Mouse (Mus musculus): ENCODE data around the gene Defb22. TPM values are rescaled to one million over a fixed set of nuclear protein-coding genes. Genes with fewer than 3 reads are reported as not detected.

Defb22 gene
- polyA plus RNA-seq, 1 experiment from 2014 or later: not detected

DNA sequence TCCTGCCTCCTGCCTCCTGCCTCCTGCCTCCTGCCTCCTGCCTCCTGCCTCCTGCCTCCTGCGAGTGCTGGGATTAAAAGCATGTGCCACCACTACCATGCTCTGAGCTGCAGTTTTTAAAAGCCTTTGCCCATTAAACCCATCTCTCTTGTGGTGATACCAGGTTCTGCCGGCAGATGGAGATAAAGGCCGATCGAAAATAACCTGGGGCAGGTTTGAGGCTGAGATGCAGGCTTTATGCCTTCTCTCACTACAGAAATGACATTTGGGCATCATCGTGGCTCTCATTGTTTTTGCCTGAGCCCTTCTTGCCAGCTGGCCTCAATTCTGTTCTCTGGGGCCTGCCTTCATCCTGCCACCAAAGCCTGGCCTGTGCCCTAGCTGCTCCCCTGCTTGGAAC is 39.7 kb downstream of the Defb22 start:
- Histone ChIP-seq H3K4me1 (replicated peaks; ENCODE audit: control insufficient read depth, insufficient read depth, low read length) (no peaks in the 10 kb centered on the region), H3K9ac (ENCODE audit: low read length) (no peak overlapping the region), H3K4me3 (ENCODE audit: low read depth, low read length) (no peak overlapping the region), H3K27ac (ENCODE audit: low read depth, low read length) (no peak overlapping the region), H3K9me3 (ENCODE audit: control insufficient read depth, low read length) (no peaks in the 10 kb centered on the region), H3K4me2 (ENCODE audit: low read depth, low read length, severe bottlenecking) (no peak overlapping the region), H3K27me3 (ENCODE audit: control insufficient read depth, insufficient read depth, low read length) (no peaks in the 10 kb centered on the region), H3K36me3 (ENCODE audit: control insufficient read depth, insufficient read depth, low read length) (no peaks in the 10 kb centered on the region)
- 6% methylated on average over 5 of the region's 5 CpGs for WGBS
- peak; percentile 72 for DNase-seq (ENCODE audit: low spot score)
- ATAC-seq (replicated peaks; ENCODE audit: low FRiP score): no peak

DNA sequence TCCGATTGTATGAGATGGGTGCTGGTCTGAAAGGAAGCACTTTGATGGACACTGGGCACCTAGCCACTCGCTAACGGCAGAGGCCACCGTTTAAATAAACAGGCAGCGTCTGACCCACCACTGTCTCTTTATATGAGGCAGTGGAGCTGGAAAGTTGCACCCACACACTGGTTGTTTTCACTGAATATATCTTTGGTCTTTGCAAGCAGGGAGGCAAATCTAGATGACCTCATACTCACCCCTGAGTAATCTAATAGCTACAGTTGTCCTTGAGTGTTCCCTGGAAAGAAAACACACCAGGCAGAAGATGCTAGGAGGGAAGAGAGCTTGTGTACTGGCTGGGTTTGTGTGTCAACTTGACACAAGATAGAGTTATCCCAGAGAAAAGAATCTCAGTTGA is 42.5 kb downstream of the Defb22 start:
- H3K36me3 ChIP-seq (ENCODE audit: control insufficient read depth, insufficient read depth, low read length): no peaks in the 10 kb centered on the region
- no peaks in the 10 kb centered on the region for H3K9me3 ChIP-seq (ENCODE audit: control insufficient read depth, low read length)
- H3K4me2 ChIP-seq (ENCODE audit: low read depth, low read length, severe bottlenecking): no peak overlapping the region
- H3K4me3 ChIP-seq (ENCODE audit: low read depth, low read length): no peak overlapping the region
- H3K27ac ChIP-seq (ENCODE audit: low read depth, low read length): no peak overlapping the region
- WGBS: 66% methylated on average over 5 of the region's 5 CpGs
- DNase-seq (ENCODE audit: low spot score): no peak
- H3K27me3 ChIP-seq (ENCODE audit: control insufficient read depth, insufficient read depth, low read length): no peaks in the 10 kb centered on the region
- H3K4me1 ChIP-seq (replicated peaks; ENCODE audit: control insufficient read depth, insufficient read depth, low read length): no peaks in the 10 kb centered on the region
- ATAC-seq (replicated peaks; ENCODE audit: low FRiP score): no peak
- no peak overlapping the region for H3K9ac ChIP-seq (ENCODE audit: low read length)

DNA sequence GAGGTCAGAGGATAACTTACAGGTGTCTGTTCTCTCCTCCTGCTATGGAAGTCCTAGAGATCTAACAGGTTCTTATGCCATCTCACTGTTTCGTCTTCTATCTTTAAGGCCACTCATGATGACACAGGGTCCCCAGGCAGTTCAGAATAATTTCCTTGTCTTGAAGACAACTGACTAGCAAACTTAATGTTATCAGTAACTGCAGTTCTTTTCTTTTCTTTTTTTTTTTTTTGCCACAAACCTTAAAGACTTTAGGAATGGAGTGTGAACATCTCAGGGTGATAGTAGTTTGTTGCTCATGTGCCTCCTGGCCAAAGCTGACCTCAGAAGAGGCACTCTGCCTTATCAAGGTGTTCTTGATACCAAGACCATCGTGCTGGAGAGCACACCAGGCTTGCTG is 43.3 kb downstream of the Defb22 start:
- H3K36me3 ChIP-seq (ENCODE audit: control insufficient read depth, insufficient read depth, low read length): no peaks in the 10 kb centered on the region
- 86% methylated on average over 2 of the region's 2 CpGs for WGBS
- H3K4me1 ChIP-seq (replicated peaks; ENCODE audit: control insufficient read depth, insufficient read depth, low read length): no peaks in the 10 kb centered on the region
- H3K4me2 ChIP-seq (ENCODE audit: low read depth, low read length, severe bottlenecking): no peak overlapping the region
- ATAC-seq (replicated peaks; ENCODE audit: low FRiP score) (no peak), DNase-seq (ENCODE audit: low spot score) (no peak)
- H3K27ac ChIP-seq (ENCODE audit: low read depth, low read length): no peak overlapping the region
- H3K27me3 ChIP-seq (ENCODE audit: control insufficient read depth, insufficient read depth, low read length): no peaks in the 10 kb centered on the region
- H3K9ac ChIP-seq (ENCODE audit: low read length): no peak overlapping the region
- no peak overlapping the region for H3K4me3 ChIP-seq (ENCODE audit: low read depth, low read length)
- no peaks in the 10 kb centered on the region for H3K9me3 ChIP-seq (ENCODE audit: control insufficient read depth, low read length)

DNA sequence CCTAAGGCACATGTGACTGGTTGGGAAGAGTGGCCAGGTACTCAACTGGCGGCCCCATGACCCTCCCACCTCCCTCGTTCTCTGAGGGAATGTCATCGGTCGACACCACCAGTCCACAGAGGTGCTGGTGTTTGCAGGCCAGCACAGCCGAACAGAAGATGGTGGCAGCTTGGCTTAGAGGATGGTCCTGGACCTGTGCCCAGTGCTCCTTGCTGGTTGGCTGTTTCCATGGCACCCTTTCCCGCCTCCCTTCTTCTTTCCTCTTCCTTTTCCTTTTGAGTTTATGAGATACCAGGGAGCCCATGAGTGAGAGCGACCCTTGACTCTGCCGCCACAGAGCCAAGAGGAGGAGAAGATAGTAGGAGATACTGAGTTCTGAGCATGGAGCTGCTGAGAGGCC is 46.7 kb downstream of the Defb22 start:
- no peaks in the 10 kb centered on the region for H3K27me3 ChIP-seq (ENCODE audit: control insufficient read depth, insufficient read depth, low read length)
- no peak overlapping the region for H3K27ac ChIP-seq (ENCODE audit: low read depth, low read length)
- WGBS: 87% methylated on average over 8 of the region's 8 CpGs
- H3K36me3 ChIP-seq (ENCODE audit: control insufficient read depth, insufficient read depth, low read length): no peaks in the 10 kb centered on the region
- H3K9ac ChIP-seq (ENCODE audit: low read length): no peak overlapping the region
- H3K9me3 ChIP-seq (ENCODE audit: control insufficient read depth, low read length): no peaks in the 10 kb centered on the region
- H3K4me2 ChIP-seq (ENCODE audit: low read depth, low read length, severe bottlenecking): no peak overlapping the region
- H3K4me1 ChIP-seq (replicated peaks; ENCODE audit: control insufficient read depth, insufficient read depth, low read length): no peaks in the 10 kb centered on the region
- ATAC-seq (replicated peaks; ENCODE audit: low FRiP score) (no peak), DNase-seq (ENCODE audit: low spot score) (no peak)
- no peak overlapping the region for H3K4me3 ChIP-seq (ENCODE audit: low read depth, low read length)

DNA sequence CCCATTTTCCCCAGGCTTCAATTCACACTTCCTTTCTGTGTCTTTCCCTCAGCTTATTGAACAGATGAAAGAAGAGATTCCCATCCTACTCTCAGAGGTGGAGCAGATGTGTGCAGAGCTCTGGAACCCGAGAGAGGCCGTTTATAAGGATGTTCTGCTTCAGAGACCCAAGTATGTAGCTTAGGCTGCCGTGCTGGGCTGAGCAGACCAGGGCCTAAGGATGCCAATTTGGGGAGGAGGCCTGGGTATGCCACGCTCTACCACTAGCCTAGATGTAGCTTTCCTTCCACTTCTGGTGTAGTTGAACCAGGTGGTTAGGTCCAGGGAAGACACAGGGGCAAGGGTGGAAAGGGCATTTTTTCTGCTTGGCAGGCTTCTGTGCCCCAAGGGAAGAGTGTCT is 47.6 kb downstream of the Defb22 start:
- DNase-seq (ENCODE audit: low spot score): no peak
- no peaks in the 10 kb centered on the region for H3K9me3 ChIP-seq (ENCODE audit: control insufficient read depth, low read length)
- no peak overlapping the region for H3K4me2 ChIP-seq (ENCODE audit: low read depth, low read length, severe bottlenecking)
- no peak for ATAC-seq (replicated peaks; ENCODE audit: low FRiP score)
- H3K4me3 ChIP-seq (ENCODE audit: low read depth, low read length): no peak overlapping the region
- WGBS: 83% methylated on average over 4 of the region's 4 CpGs
- no peak overlapping the region for H3K9ac ChIP-seq (ENCODE audit: low read length)
- H3K27ac ChIP-seq (ENCODE audit: low read depth, low read length): no peak overlapping the region
- no peaks in the 10 kb centered on the region for H3K27me3 ChIP-seq (ENCODE audit: control insufficient read depth, insufficient read depth, low read length)
- H3K4me1 ChIP-seq (replicated peaks; ENCODE audit: control insufficient read depth, insufficient read depth, low read length): no peaks in the 10 kb centered on the region; the same call in 1 of the 2 replicates
- H3K36me3 ChIP-seq (ENCODE audit: control insufficient read depth, insufficient read depth, low read length): no peaks in the 10 kb centered on the region

DNA sequence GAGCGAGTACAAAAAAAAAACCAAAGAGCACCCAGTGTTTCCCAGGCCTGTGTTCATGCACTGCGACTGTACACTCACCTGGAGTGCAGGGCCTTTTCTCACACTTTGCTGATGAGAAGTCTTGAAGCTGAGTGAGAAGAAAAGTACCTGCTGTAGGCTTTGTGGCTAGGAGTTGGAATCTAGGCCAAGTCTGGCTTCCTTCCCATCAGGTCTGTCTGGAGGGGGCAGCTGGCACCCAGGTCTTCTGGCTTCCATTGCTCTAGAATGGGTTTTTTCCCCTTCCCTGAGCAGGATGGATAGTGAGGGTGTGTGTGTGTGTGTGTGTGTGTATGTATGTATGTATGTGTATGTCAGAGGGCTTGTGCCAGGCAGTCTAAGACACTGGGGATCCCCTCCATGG is 50.1 kb downstream of the Defb22 start:
- H3K4me1 ChIP-seq (replicated peaks; ENCODE audit: control insufficient read depth, insufficient read depth, low read length): no peaks in the 10 kb centered on the region; the same call in 1 of the 2 replicates
- no peak overlapping the region for H3K4me3 ChIP-seq (ENCODE audit: low read depth, low read length)
- ATAC-seq (replicated peaks; ENCODE audit: low FRiP score) (no peak), DNase-seq (ENCODE audit: low spot score) (no peak)
- H3K9ac ChIP-seq (ENCODE audit: low read length): no peak overlapping the region
- WGBS: 88% methylated on average over 2 of the region's 2 CpGs
- no peak overlapping the region for H3K4me2 ChIP-seq (ENCODE audit: low read depth, low read length, severe bottlenecking)
- H3K9me3 ChIP-seq (ENCODE audit: control insufficient read depth, low read length): no peaks in the 10 kb centered on the region
- no peaks in the 10 kb centered on the region for H3K36me3 ChIP-seq (ENCODE audit: control insufficient read depth, insufficient read depth, low read length)
- H3K27ac ChIP-seq (ENCODE audit: low read depth, low read length): no peak overlapping the region
- H3K27me3 ChIP-seq (ENCODE audit: control insufficient read depth, insufficient read depth, low read length): no peaks in the 10 kb centered on the region

DNA sequence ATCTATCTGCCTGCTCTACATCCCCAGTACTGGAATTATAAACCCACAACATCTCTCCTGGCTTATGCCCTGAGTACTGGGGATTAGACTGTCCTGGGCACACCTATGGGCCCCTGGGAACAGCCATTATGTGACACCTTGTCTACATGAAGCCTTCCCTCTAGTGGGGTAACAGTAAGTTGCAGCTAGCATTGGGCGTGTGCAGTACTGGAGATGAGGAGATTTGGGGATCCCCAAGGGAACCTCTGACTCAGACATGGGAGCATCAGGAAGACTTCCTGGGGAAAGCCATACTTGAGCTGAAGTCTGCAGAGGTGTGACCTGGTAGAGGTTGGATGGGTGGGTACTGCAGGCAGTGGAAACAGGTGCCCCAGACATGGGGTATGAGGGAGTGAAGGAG is 51.0 kb downstream of the Defb22 start:
- Histone ChIP-seq H3K27me3 (ENCODE audit: control insufficient read depth, insufficient read depth, low read length) (no peaks in the 10 kb centered on the region), H3K27ac (ENCODE audit: low read depth, low read length) (no peak overlapping the region), H3K9me3 (ENCODE audit: control insufficient read depth, low read length) (no peaks in the 10 kb centered on the region), H3K9ac (ENCODE audit: low read length) (no peak overlapping the region), H3K4me2 (ENCODE audit: low read depth, low read length, severe bottlenecking) (no peak overlapping the region), H3K4me1 (replicated peaks; ENCODE audit: control insufficient read depth, insufficient read depth, low read length) (no peaks in the 10 kb centered on the region; the same call in 1 of the 2 replicates), H3K4me3 (ENCODE audit: low read depth, low read length) (no peak overlapping the region), H3K36me3 (ENCODE audit: control insufficient read depth, insufficient read depth, low read length) (no peaks in the 10 kb centered on the region)
- DNase-seq (ENCODE audit: low spot score): no peak
- ATAC-seq (replicated peaks; ENCODE audit: low FRiP score): no peak
- 69% methylated on average over 1 of the region's 1 CpGs for WGBS

DNA sequence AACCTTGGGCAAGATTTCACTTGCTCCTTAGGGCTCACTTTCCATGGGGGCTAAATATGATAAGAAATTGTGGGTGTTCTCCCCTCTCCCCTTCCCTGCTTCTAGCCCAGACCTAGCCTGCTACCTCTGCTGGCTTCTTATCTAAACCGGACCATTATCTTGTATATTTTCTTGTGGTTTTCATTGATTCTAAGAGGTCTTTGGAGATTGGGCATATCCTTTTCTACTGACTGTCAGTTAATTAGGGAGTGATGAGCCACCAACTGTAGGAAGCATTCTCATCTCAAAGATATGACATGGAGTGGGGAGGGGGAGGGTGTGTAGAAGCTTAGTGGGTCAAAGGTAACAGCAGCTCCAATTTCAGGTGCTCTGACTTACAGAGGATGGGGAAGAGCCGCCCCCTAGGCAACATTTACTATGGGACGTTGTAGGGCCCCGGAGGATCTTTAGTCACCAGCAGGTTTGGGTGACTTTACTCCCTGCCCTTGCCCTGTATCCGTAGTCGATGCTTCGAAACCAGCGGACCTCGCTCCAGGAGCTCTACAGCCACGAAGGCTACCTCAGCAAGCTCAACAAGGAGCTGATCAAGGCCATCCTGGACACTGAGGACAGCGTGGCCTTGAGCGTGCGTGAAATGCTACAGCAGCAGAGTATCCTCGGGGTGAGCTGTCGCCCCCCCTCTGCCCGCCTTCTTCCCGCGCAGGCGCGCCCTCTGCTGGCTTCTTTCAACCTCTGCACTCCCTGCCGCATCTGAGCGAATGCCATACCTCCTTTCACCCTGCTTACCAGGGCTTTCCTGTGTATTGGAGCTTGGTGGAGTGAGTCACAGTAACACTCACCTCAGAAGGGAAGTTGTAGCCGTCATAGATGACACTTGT is 52.7 kb downstream of the Defb22 start:
- WGBS: 4% methylated on average over 22 of the region's 23 CpGs
- no peaks in the 10 kb centered on the region for H3K27me3 ChIP-seq (ENCODE audit: control insufficient read depth, insufficient read depth, low read length)
- H3K9ac ChIP-seq (ENCODE audit: low read length): peak overlapping the region; percentile 60
- DNase-seq (ENCODE audit: low spot score) (peak; percentile 93), ATAC-seq (replicated peaks; ENCODE audit: low FRiP score) (peak; percentile 85)
- no peak overlapping the region for H3K27ac ChIP-seq (ENCODE audit: low read depth, low read length)
- H3K36me3 ChIP-seq (ENCODE audit: control insufficient read depth, insufficient read depth, low read length): no peaks in the 10 kb centered on the region
- H3K4me3 ChIP-seq (ENCODE audit: low read depth, low read length): peak overlapping the region; percentile 28
- H3K9me3 ChIP-seq (ENCODE audit: control insufficient read depth, low read length): no peaks in the 10 kb centered on the region
- no peaks in the 10 kb centered on the region; the same call in 1 of the 2 replicates for H3K4me1 ChIP-seq (replicated peaks; ENCODE audit: control insufficient read depth, insufficient read depth, low read length)
- H3K4me2 ChIP-seq (ENCODE audit: low read depth, low read length, severe bottlenecking): peak overlapping the region; percentile 70

DNA sequence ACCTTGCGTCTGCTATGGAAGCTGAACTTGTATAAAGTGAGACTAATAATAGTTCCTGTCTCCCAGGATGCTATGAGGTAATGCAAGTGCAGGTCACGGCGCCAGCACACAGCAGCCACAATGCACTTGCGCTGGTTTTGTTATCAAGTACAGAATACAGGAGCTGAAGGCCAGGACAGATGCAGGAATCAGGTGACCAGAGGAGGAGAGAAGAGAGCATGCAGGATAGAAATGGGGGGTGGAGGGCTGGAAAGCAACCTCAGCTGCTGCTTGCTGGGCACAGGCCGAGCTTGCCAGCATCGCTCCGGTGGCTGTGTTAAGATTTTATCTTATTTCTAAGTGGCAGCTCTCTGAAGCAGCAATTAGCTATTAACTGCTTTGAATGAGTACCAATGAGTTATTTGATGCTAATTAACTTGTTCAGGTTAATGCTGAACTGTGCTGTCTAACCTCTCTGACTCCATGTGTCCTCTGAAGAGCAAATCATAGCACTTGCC is 53.5 kb downstream of the Defb22 start:
- no peak for ATAC-seq (replicated peaks; ENCODE audit: low FRiP score)
- DNase-seq (ENCODE audit: low spot score): no peak

More for the DNA sequence above, 53.5 kb downstream of the Defb22 start:
- Histone ChIP-seq H3K4me2 (ENCODE audit: low read depth, low read length, severe bottlenecking) (no peak overlapping the region), H3K4me1 (replicated peaks; ENCODE audit: control insufficient read depth, insufficient read depth, low read length) (no peaks in the 10 kb centered on the region; the same call in 1 of the 2 replicates), H3K4me3 (ENCODE audit: low read depth, low read length) (no peak overlapping the region), H3K9me3 (ENCODE audit: control insufficient read depth, low read length) (no peaks in the 10 kb centered on the region), H3K9ac (ENCODE audit: low read length) (no peak overlapping the region), H3K27me3 (ENCODE audit: control insufficient read depth, insufficient read depth, low read length) (no peaks in the 10 kb centered on the region), H3K36me3 (ENCODE audit: control insufficient read depth, insufficient read depth, low read length) (no peaks in the 10 kb centered on the region), H3K27ac (ENCODE audit: low read depth, low read length) (no peak overlapping the region)
- WGBS: 76% methylated on average over 7 of the region's 7 CpGs

All from forebrain, embryonic 11.5 days (tissue).